Mouse (Mus musculus) MEL (cell line): ENCODE data around the gene Hnrnpc.

Experiments used
- CHD2 ChIP-seq: IDR thresholded peaks from 2 replicates; pipeline ENCODE4 v1.6.1; 2011; ENCODE audit warnings: low read length, improper control_type of control experiment
- CTCF ChIP-seq, 3 experiments: IDR thresholded peaks in 2 of 3; conservative IDR thresholded peaks in 1 of 3; 2 replicates each; pipeline ENCODE4 v1.5.1; 2011 to 2012; ENCODE audit warnings: low read length in 3 of 3, low read depth in 2 of 3, mild to moderate bottlenecking in 2 of 3, improper control_type of control experiment in 1 of 3, inconsistent platforms in 1 of 3, mixed read lengths in 1 of 3, moderate library complexity in 1 of 3; ENCODE audit not compliant: control insufficient read depth in 1 of 3, insufficient read depth in 1 of 3, poor library complexity in 1 of 3, severe bottlenecking in 1 of 3
- ETS1 ChIP-seq: IDR thresholded peaks from 2 replicates; pipeline ENCODE4 v1.6.1; 2012; ENCODE audit warnings: low read depth, mild to moderate bottlenecking, inconsistent platforms, low read length, improper control_type of control experiment, moderate library complexity
- JUND ChIP-seq: IDR thresholded peaks from 2 replicates; pipeline ENCODE4 v1.6.1; 2011; ENCODE audit warnings: low read depth, mild to moderate bottlenecking, improper control_type of control experiment, low read length
- MAFK ChIP-seq: IDR thresholded peaks from 2 replicates; pipeline ENCODE4 v1.6.1; 2011; ENCODE audit warnings: low read depth, mild to moderate bottlenecking, low read length, improper control_type of control experiment, borderline replicate concordance
- MEF2A ChIP-seq: IDR thresholded peaks from 2 replicates; pipeline ENCODE4 v1.6.1; 2014; ENCODE audit warnings: low read depth, mild to moderate bottlenecking, inconsistent platforms, low read length, improper control_type of control experiment; ENCODE audit not compliant: poor library complexity, insufficient replicate concordance, severe bottlenecking; ENCODE audit errors: extremely low read depth
- MYC ChIP-seq: IDR thresholded peaks from 2 replicates; pipeline ENCODE4 v1.6.1; 2011; ENCODE audit warnings: low read depth, mild to moderate bottlenecking, low read length, improper control_type of control experiment, moderate library complexity
- NELFE ChIP-seq: IDR thresholded peaks from 2 replicates; pipeline ENCODE4 v1.6.1; 2011; ENCODE audit warnings: low read depth, low read length, improper control_type of control experiment
- POLR2A ChIP-seq, 2 experiments: IDR thresholded peaks; 2 replicates each; pipeline ENCODE4 v1.6.1; 2011 to 2012; ENCODE audit warnings: low read length in 2 of 2, mild to moderate bottlenecking in 2 of 2, control low read depth in 1 of 2, improper control_type of control experiment in 1 of 2, low read depth in 1 of 2, moderate library complexity in 1 of 2; ENCODE audit not compliant: control insufficient read depth in 1 of 2, insufficient read depth in 1 of 2, poor library complexity in 1 of 2
- POLR2AphosphoS2 ChIP-seq: IDR thresholded peaks from 2 replicates; pipeline ENCODE4 v1.6.1; 2011; ENCODE audit warnings: low read length, improper control_type of control experiment
- UBTF ChIP-seq: IDR thresholded peaks from 2 replicates; pipeline ENCODE4 v1.6.1; 2012; ENCODE audit warnings: low read depth, mild to moderate bottlenecking, inconsistent platforms, low read length, improper control_type of control experiment, moderate library complexity, borderline replicate concordance; ENCODE audit not compliant: insufficient read depth
- ZC3H11A ChIP-seq: IDR thresholded peaks from 2 replicates; pipeline ENCODE4 v1.6.1; 2012; ENCODE audit warnings: low read depth, mild to moderate bottlenecking, inconsistent platforms, low read length, improper control_type of control experiment
- ZMIZ1 ChIP-seq: IDR thresholded peaks from 2 replicates; pipeline ENCODE4 v1.6.1; 2012; ENCODE audit warnings: low read depth, mild to moderate bottlenecking, inconsistent platforms, low read length, improper control_type of control experiment, moderate library complexity

DNA sequence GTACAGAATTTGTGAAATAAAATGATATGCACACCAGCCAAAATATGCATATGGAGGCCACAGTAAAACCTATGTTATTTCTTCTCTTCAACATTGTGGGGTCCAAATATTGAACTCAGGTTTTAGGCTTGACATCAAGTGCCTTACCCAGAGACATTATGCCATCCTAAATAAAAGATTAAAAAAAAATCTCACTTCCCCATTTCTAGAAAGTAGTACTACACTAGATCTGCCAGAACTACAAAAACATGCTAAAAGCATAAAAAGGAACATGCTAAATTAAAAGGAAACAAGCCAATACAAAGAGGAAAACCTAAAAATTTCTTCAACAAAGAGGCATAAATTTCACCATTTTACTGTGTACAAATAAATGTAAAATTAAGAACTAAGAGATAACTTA, 20.7 kb downstream of the Hnrnpc start:
- TF ChIP-seq ZMIZ1 (no peak), MAFK (no peak), UBTF (no peak), CTCF (IDR thresholded peaks at IDR 0.05 in 2 of 3, conservative IDR thresholded peaks at IDR 0.05 in 1 of 3; ENCODE audit: control insufficient read depth in 1 of 3, insufficient read depth in 1 of 3, low read depth in 2 of 3, low read length in 3 of 3, poor library complexity in 1 of 3, severe bottlenecking in 1 of 3) (no peak), NELFE (no peak), MYC (no peak), ZC3H11A (no peak), MEF2A (no peak), ETS1 (no peak), JUND (no peak), POLR2AphosphoS2 (no peak), POLR2A (IDR thresholded peaks at IDR 0.05; ENCODE audit: control insufficient read depth in 1 of 2, insufficient read depth in 1 of 2, low read depth in 1 of 2, low read length in 2 of 2, poor library complexity in 1 of 2) (no peak), CHD2 (no peak)
